Mouse (Mus musculus): ENCODE data around the gene Cr2. TPM values are rescaled to one million over a fixed set of nuclear protein-coding genes. Genes with fewer than 3 reads are reported as not detected.

Gene Cr2
- polyA plus RNA-seq, 1 experiment from 2014 or later, result 0.28 TPM

DNA sequence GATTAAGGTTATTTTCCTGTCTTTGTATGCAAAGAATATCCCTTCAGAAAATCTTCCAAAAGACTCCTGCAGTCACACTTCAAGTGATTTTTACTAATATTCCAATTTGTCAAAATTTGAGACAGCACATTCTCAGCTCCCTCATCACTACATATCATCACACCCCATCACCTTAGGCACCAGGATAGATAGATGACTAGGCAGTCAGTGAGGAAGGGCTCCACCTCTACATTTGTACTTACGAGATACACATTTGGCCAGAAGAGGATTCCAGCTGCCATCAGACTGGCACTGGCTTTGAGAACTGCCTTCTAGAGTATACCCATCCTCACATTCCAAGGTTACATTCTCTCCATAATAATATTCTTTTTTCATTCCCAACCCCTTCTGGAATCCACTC is 62.1 kb downstream of the Cr2 start:
- Histone ChIP-seq H3K27me3 (no peaks in the 10 kb centered on the region), H3K36me3 (peaks cover 59% of the 10 kb centered on the region), H3K4me3 (replicated peaks) (no peak overlapping the region), H3K4me2 (no peak overlapping the region), H3K4me1 (replicated peaks) (no peaks in the 10 kb centered on the region), H3K27ac (no peak overlapping the region), H3K9me3 (no peaks in the 10 kb centered on the region), H3K9ac (replicated peaks) (no peak overlapping the region)
- 91% methylated on average over 1 of the region's 1 CpGs for WGBS
- no peak for ATAC-seq (ENCODE audit: insufficient number of reproducible peaks, insufficient read depth, low FRiP score, low TSS enrichment, low read depth)

DNA sequence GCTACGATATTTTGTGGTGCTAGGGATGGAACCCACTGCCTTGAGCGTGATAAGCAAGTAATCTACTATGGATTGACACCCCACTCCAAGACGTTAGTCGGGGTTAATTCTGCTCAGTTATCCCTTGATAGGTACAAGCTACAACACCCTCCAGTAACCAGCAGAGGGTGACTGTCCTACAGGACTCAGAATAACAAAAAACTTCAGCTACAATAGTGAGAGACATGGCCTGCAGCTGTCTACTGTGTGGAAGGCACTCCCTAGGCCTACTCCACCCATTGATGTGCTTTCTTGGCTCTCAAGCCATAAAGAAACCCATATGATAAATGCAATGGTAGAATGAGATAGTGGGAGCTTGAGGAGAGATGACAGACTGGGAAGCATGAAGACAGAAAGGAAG is 62.9 kb downstream of the Cr2 start:
- Histone ChIP-seq H3K9ac (replicated peaks) (no peak overlapping the region), H3K4me2 (no peak overlapping the region), H3K9me3 (no peaks in the 10 kb centered on the region), H3K4me3 (replicated peaks) (no peak overlapping the region), H3K4me1 (replicated peaks) (no peaks in the 10 kb centered on the region), H3K27me3 (no peaks in the 10 kb centered on the region), H3K36me3 (peaks cover 59% of the 10 kb centered on the region), H3K27ac (no peak overlapping the region)
- ATAC-seq (ENCODE audit: insufficient number of reproducible peaks, insufficient read depth, low FRiP score, low TSS enrichment, low read depth), result no peak
- 94% methylated on average over 4 of the region's 4 CpGs for WGBS

DNA sequence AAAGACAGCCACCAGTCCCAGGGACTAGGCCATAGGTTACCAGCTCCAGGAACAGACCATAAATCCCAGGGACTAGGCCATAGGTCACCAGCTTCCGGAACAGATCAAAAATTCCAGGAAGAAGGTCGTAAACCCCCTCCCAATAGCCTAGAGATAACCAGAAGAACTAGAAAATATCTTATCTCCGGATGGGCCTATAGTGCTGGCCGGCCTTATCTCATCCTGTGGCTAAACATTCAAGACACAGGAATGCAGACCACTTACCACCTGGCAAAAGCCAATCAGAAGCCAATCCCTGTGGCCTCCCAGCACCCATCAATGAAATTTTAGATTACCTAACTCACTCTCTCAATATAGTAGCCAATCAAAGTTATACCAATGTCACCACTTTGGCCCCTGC is 75.8 kb downstream of the Cr2 start:
- WGBS, result 43% methylated on average over 4 of the region's 4 CpGs
- no peaks in the 10 kb centered on the region for H3K27me3 ChIP-seq
- H3K36me3 ChIP-seq, result peaks cover 53% of the 10 kb centered on the region
- no peak overlapping the region for H3K4me3 ChIP-seq (replicated peaks)
- H3K4me2 ChIP-seq, result no peak overlapping the region
- no peaks in the 10 kb centered on the region for H3K9me3 ChIP-seq
- ATAC-seq (ENCODE audit: insufficient number of reproducible peaks, insufficient read depth, low FRiP score, low TSS enrichment, low read depth), result no peak
- no peaks in the 10 kb centered on the region for H3K4me1 ChIP-seq (replicated peaks)
- H3K27ac ChIP-seq, result no peak overlapping the region
- H3K9ac ChIP-seq (replicated peaks), result no peak overlapping the region

DNA sequence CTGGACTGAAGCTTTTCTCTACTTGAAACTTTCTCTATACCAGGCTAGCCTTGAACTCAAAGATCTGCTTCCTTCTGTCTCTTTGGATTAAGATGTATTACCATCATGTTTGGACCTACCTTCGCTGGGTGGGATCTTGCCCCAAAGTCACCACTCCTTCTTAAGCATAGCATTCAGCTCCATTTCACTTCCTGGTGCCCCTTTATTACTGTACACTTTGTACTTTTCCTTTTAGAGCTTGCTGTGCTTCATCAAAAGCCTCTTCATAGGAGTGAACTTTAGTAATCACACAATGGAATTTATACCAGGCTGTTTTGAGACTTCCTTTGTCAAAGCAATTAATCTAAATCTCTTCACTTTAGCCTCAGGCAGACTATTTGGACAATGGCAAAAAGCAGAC is 78.5 kb downstream of the Cr2 start:
- H3K4me2 ChIP-seq, result no peak overlapping the region
- no peak overlapping the region for H3K4me3 ChIP-seq (replicated peaks)
- no peak overlapping the region for H3K9ac ChIP-seq (replicated peaks)
- no peaks in the 10 kb centered on the region for H3K4me1 ChIP-seq (replicated peaks)
- H3K9me3 ChIP-seq, result no peaks in the 10 kb centered on the region
- ATAC-seq (ENCODE audit: insufficient number of reproducible peaks, insufficient read depth, low FRiP score, low TSS enrichment, low read depth), result no peak
- no peak overlapping the region for H3K27ac ChIP-seq
- H3K36me3 ChIP-seq, result peaks cover 35% of the 10 kb centered on the region; the same call in 1 of the 2 replicates
- no peaks in the 10 kb centered on the region for H3K27me3 ChIP-seq
- 90% methylated on average over 1 of the region's 1 CpGs for WGBS

DNA sequence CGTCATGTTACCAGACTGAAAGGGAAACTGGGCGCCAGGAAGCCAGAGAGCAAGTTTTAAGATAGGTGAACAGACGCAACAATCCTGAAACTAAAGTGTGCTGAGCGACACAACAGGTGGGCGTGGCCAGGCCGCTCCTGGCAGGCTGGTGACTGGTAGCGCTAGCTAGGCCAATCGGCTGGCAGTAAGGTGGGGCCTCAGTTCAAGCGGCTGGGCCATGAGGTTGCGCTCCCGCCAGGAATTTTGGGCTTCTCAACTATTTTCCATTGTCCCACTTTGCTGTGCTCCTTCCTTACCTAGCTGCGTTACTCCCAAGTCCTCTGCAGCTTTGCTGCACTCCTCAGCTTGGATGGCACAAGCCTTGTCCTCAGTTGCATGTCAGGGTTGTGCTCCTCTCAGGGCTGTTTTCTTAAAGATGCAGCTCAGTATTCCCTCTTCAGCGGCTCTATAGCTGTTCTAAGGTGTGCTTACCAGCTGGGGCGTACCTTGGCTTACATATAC is 84.2 kb downstream of the Cr2 start, which contains the start of gene Cd46:
Cd46 (minus strand) TSS at position 30 of the 501 bp plus-strand sequence.
- Histone ChIP-seq H3K9me3 (no peaks in the 10 kb centered on the region), H3K27me3 (no peaks in the 10 kb centered on the region), H3K4me2 (peak within 1 kb of the TSS; percentile 65), H3K36me3 (peaks cover 9% of the 10 kb centered on the region; the same call in 1 of the 2 replicates), H3K27ac (0 out of 2 replicates have a peak within 1 kb of the TSS, but pooled peaks have one; percentile 2), H3K9ac (replicated peaks) (peak within 1 kb of the TSS; percentile 23; the same call in 1 of the 2 replicates), H3K4me1 (replicated peaks) (peaks cover 8% of the 10 kb centered on the region; the same call in 1 of the 2 replicates), H3K4me3 (replicated peaks) (peak within 1 kb of the TSS; percentile 39)
- WGBS, result 2% methylated on average over 14 of the region's 14 CpGs
- peak; percentile 95 for ATAC-seq (ENCODE audit: insufficient number of reproducible peaks, insufficient read depth, low FRiP score, low TSS enrichment, low read depth)

DNA sequence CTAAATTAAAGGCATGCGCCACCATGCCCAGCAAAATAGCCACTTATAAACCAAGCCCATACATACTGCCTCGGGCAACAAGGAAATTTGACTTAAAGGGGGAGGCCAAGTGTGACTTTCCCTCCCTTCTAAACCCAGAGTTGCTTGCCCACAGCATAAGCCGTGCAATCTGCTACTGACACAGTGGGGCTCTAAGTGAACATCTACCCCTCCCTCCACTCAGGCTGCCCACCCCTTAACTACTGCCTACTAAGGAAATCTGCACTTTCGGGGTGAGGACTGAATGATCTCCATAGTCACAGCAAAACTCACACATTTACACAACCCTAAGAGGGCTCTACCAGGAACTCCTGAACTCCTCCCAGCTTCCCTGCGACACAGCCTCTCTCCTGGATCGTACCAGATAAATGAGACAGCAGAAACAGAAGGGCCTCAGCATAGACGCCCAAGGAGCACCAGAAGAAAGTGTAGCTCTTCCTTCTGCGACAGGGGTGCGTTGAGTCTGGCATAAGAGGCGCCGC is 84.8 kb downstream of the Cr2 start:
- Histone ChIP-seq H3K4me3 (replicated peaks) (peak overlapping the region; percentile 39), H3K4me1 (replicated peaks) (peaks cover 8% of the 10 kb centered on the region; the same call in 1 of the 2 replicates), H3K4me2 (peak overlapping the region; percentile 65), H3K9ac (replicated peaks) (peak overlapping the region; percentile 23; the same call in 1 of the 2 replicates), H3K9me3 (no peaks in the 10 kb centered on the region), H3K27ac (no peak overlapping the region), H3K27me3 (no peaks in the 10 kb centered on the region), H3K36me3 (peaks cover 6% of the 10 kb centered on the region; the same call in 1 of the 2 replicates)
- 21% methylated on average over 11 of the region's 11 CpGs for WGBS
- peak; percentile 69 for ATAC-seq (ENCODE audit: insufficient number of reproducible peaks, insufficient read depth, low FRiP score, low TSS enrichment, low read depth)

Other genes with a start within 250 kb of the Cr2 start
- 40.7 and 44.2 TPM in 2 replicates for gene Cd34, start 237.9 kb downstream of the Cr2 start, polyA plus RNA-seq (2016; fragmentation: Nextera tagmentation; extraction: Ambion mirVana)
- 0.73 and 0.78 TPM in 2 replicates for gene Cd46, start 84.5 kb downstream of the Cr2 start, polyA plus RNA-seq (2016; fragmentation: Nextera tagmentation; extraction: Ambion mirVana)
- gene Cr1l, start 45.1 kb downstream of the Cr2 start, polyA plus RNA-seq (2016; fragmentation: Nextera tagmentation; extraction: Ambion mirVana), result 43.6 and 48.9 TPM in 2 replicates

Measured in limb, embryonic 12.5 days (tissue).